Mouse (Mus musculus) limb, embryonic 11.5 days (tissue): ENCODE results near the gene Isy1. TPM values are rescaled to one million over a fixed set of nuclear protein-coding genes. Genes with fewer than 3 reads are reported as not detected.

Experiments used
- ATAC-seq: fragments of 200-750 bp; cut with Nextera tagmentation; 2 replicates; pipeline ENCODE4 v1.8.0; 2017; ENCODE audit warnings: low read depth; ENCODE audit not compliant: insufficient number of reproducible peaks, low FRiP score, low TSS enrichment
- DNase-seq: peaks from one replicate; pipeline ENCODE4 v3.0.0-alpha.2; 2015; ENCODE audit warnings: low spot score
- H3K27ac ChIP-seq: fragments of 300-500 bp; sonication (generic); replicated peaks from 2 replicates; pipeline ENCODE4 v1.5.1; 2014; ENCODE audit warnings: low read depth, mild to moderate bottlenecking, low read length
- H3K27me3 ChIP-seq: fragments of 300-500 bp; sonication (generic); 2 replicates; pipeline ENCODE4 v1.6.1; 2014; ENCODE audit warnings: mild to moderate bottlenecking, low read length, mixed read lengths; ENCODE audit not compliant: control insufficient read depth, insufficient read depth
- H3K36me3 ChIP-seq: fragments of 300-500 bp; sonication (generic); 2 replicates; pipeline ENCODE4 v1.6.1; 2014; ENCODE audit warnings: mild to moderate bottlenecking, low read length, moderate library complexity, mixed read lengths; ENCODE audit not compliant: control insufficient read depth, insufficient read depth
- H3K4me1 ChIP-seq: fragments of 300-500 bp; sonication (generic); 2 replicates; pipeline ENCODE4 v1.6.1; 2014; ENCODE audit warnings: low read length, mixed read lengths; ENCODE audit not compliant: control insufficient read depth, insufficient read depth
- H3K4me2 ChIP-seq: fragments of 300-500 bp; sonication (generic); 2 replicates; pipeline ENCODE4 v1.6.1; 2014; ENCODE audit warnings: low read depth, mild to moderate bottlenecking, moderate library complexity; ENCODE audit not compliant: severe bottlenecking
- H3K4me3 ChIP-seq: fragments of 300-500 bp; sonication (generic); 2 replicates; pipeline ENCODE4 v1.5.1; 2014; ENCODE audit warnings: low read depth, low read length
- H3K9ac ChIP-seq: fragments of 300-500 bp; sonication (generic); 2 replicates; pipeline ENCODE4 v1.6.1; 2014; ENCODE audit warnings: mild to moderate bottlenecking, low read length
- H3K9me3 ChIP-seq: fragments of 300-500 bp; sonication (generic); 2 replicates; pipeline ENCODE4 v1.6.1; 2016; ENCODE audit warnings: low read length; ENCODE audit not compliant: control insufficient read depth
- WGBS: fragments of 180-500 bp; shearing (Covaris S2); extraction: QIAGEN DNeasy Blood & Tissue Kit; methylation state at CpG from one replicate; pipeline ENCODE4 v1.1.7; 2014; 5-methylcytosine and 5-hydroxymethylcytosine counted together
- polyA plus RNA-seq: library from polyadenylated mRNA; unstranded; fragments of >200 nt; fragmentation: Nextera tagmentation; extraction: Ambion mirVana; gene quantifications from 2 replicates; pipeline ENCODE4 v1.2.1, GENCODE M21; 2014

Gene Isy1
- polyA plus RNA-seq, 1 experiment from 2014 or later = 76.2 TPM

- no peaks in the 10 kb centered on the region for H3K27me3 ChIP-seq
- DNase-seq = no peak
- WGBS = 90% methylated on average over 5 of the region's 5 CpGs
- H3K36me3 ChIP-seq = peaks cover 3% of the 10 kb centered on the region; the same call in 1 of the 2 replicates
- H3K4me2 ChIP-seq = no peak overlapping the region
- no peak for ATAC-seq
- no peaks in the 10 kb centered on the region for H3K4me1 ChIP-seq
- H3K4me3 ChIP-seq = no peak overlapping the region
- no peak overlapping the region for H3K9ac ChIP-seq
- H3K9me3 ChIP-seq = no peaks in the 10 kb centered on the region
- H3K27ac ChIP-seq = no peak overlapping the region
These were observed 52.0 kb downstream of the Isy1 start for GRCm38 (mm10) chr6:87786621-87787020.

- H3K9ac ChIP-seq = no peak overlapping the region
- no peak overlapping the region for H3K4me2 ChIP-seq
- no peak overlapping the region for H3K4me3 ChIP-seq
- WGBS = 77% methylated on average over 8 of the region's 8 CpGs
- H3K4me1 ChIP-seq = no peaks in the 10 kb centered on the region
- no peak for DNase-seq
- H3K27ac ChIP-seq = no peak overlapping the region
- ATAC-seq = no peak
- no peaks in the 10 kb centered on the region for H3K27me3 ChIP-seq
- no peaks in the 10 kb centered on the region for H3K36me3 ChIP-seq
- H3K9me3 ChIP-seq = no peaks in the 10 kb centered on the region
These were observed 54.6 kb downstream of the Isy1 start for GRCm38 (mm10) chr6:87784033-87784432.

- Histone ChIP-seq H3K36me3 (no peaks in the 10 kb centered on the region), H3K4me2 (no peak overlapping the region), H3K4me3 (no peak overlapping the region), H3K27ac (no peak overlapping the region), H3K27me3 (no peaks in the 10 kb centered on the region), H3K9ac (no peak overlapping the region), H3K9me3 (no peaks in the 10 kb centered on the region), H3K4me1 (no peaks in the 10 kb centered on the region)
- ATAC-seq = no peak
- no peak for DNase-seq
- 84% methylated on average over 10 of the region's 10 CpGs for WGBS
These were observed 57.9 kb downstream of the Isy1 start for GRCm38 (mm10) chr6:87780546-87781301.

- no peak for DNase-seq
- 80% methylated on average over 11 of the region's 11 CpGs for WGBS
- Histone ChIP-seq H3K9me3 (no peaks in the 10 kb centered on the region), H3K4me1 (no peaks in the 10 kb centered on the region), H3K36me3 (no peaks in the 10 kb centered on the region), H3K4me2 (no peak overlapping the region), H3K27me3 (no peaks in the 10 kb centered on the region), H3K9ac (no peak overlapping the region), H3K4me3 (no peak overlapping the region), H3K27ac (no peak overlapping the region)
- no peak for ATAC-seq
These were observed 59.1 kb downstream of the Isy1 start for GRCm38 (mm10) chr6:87779174-87780165.

GRCm38 (mm10) chr6:87778294-87779173 is 60.1 kb downstream of the Isy1 start:
- H3K4me2 ChIP-seq = no peak overlapping the region
- H3K36me3 ChIP-seq = no peaks in the 10 kb centered on the region
- no peaks in the 10 kb centered on the region for H3K27me3 ChIP-seq
- H3K9ac ChIP-seq = no peak overlapping the region
- ATAC-seq (no peak), DNase-seq (no peak)
- H3K4me1 ChIP-seq = no peaks in the 10 kb centered on the region
- H3K27ac ChIP-seq = no peak overlapping the region
- H3K9me3 ChIP-seq = no peaks in the 10 kb centered on the region
- no peak overlapping the region for H3K4me3 ChIP-seq
- 79% methylated on average over 11 of the region's 11 CpGs for WGBS

GRCm38 (mm10) chr6:87777842-87778241 is 60.8 kb downstream of the Isy1 start, which contains the start of gene Gp9:
Gp9 (plus strand) TSS chr6:87778072.
- Histone ChIP-seq H3K9ac (no peak within 1 kb of the TSS), H3K27me3 (no peaks in the 10 kb centered on the region), H3K4me3 (no peak within 1 kb of the TSS), H3K4me2 (no peak within 1 kb of the TSS), H3K4me1 (no peaks in the 10 kb centered on the region), H3K36me3 (no peaks in the 10 kb centered on the region), H3K9me3 (no peaks in the 10 kb centered on the region), H3K27ac (no peak within 1 kb of the TSS)
- ATAC-seq = no peak
- 68% methylated on average over 2 of the region's 2 CpGs for WGBS
- DNase-seq = no peak

GRCm38 (mm10) chr6:87776663-87777062 is 61.9 kb downstream of the Isy1 start:
- Histone ChIP-seq H3K9ac (no peak overlapping the region), H3K9me3 (no peaks in the 10 kb centered on the region), H3K4me3 (no peak overlapping the region), H3K4me1 (no peaks in the 10 kb centered on the region), H3K36me3 (no peaks in the 10 kb centered on the region), H3K4me2 (no peak overlapping the region), H3K27ac (no peak overlapping the region), H3K27me3 (no peaks in the 10 kb centered on the region)
- DNase-seq (no peak), ATAC-seq (no peak)
- WGBS = 80% methylated on average over 1 of the region's 1 CpGs
